ENCODE assay signal across 10 mouse cellular contexts in genomic region chr19:6397582-6398249, GRCm38 (mm10). TPM values are rescaled to one million over a fixed set of nuclear protein-coding genes. Genes with fewer than 3 reads are reported as not detected.
DNase-seq lines count a peak whose midpoint lies in the region; ATAC-seq and TF ChIP-seq lines count a peak whose summit lies in the region.
"Had no signal": no experiment of that assay in that cellular context is flagged by ENCODE, and none has a peak within 500 bp of the region (broad histone marks: within the 10 kb centered on the region; RNA-seq: fewer than 3 reads in every experiment).

No protein-coding gene starts in this region.

- 84% methylated on average over 22 of the region's 22 CpGs for WGBS in heart, embryonic 12.5 days
- 75% methylated on average over 22 of the region's 22 CpGs for WGBS in liver, embryonic 13.5 days (ENCODE audit: insufficient replicate concordance)
- WGBS in liver, embryonic 11.5 days, result 82% methylated on average over 22 of the region's 22 CpGs
- WGBS in hindbrain, postnatal 0 days, result 83% methylated on average over 22 of the region's 22 CpGs
- WGBS in stomach, embryonic 15.5 days, result 85% methylated on average over 22 of the region's 22 CpGs

- no peak for ATAC-seq in heart, embryonic 12.5 days (ENCODE audit: insufficient number of reproducible peaks, low FRiP score)
- ATAC-seq in liver, embryonic 13.5 days (ENCODE audit: low read depth), result no peak
- no peak for ATAC-seq in liver, embryonic 11.5 days (replicated peaks; ENCODE audit: low FRiP score)
- ATAC-seq in hindbrain, postnatal 0 days, result no peak
- no peak for ATAC-seq in stomach, embryonic 15.5 days (ENCODE audit: insufficient read depth, low FRiP score, low read depth)

- H3K9me3 ChIP-seq in heart, embryonic 12.5 days (replicated peaks), result no peaks in the 10 kb centered on the region
- no peaks in the 10 kb centered on the region for H3K9me3 ChIP-seq in liver, embryonic 13.5 days (replicated peaks)
- no peaks in the 10 kb centered on the region for H3K9me3 ChIP-seq in liver, embryonic 11.5 days (ENCODE audit: control insufficient read depth, low read length)
- no peaks in the 10 kb centered on the region for H3K9me3 ChIP-seq in hindbrain, postnatal 0 days (ENCODE audit: low read length)
- no peaks in the 10 kb centered on the region for H3K9me3 ChIP-seq in stomach, embryonic 15.5 days
- H3K9me3 ChIP-seq: megakaryocyte, embryonic 14.5 days had no signal

- H3K27ac ChIP-seq in heart, embryonic 12.5 days (ENCODE audit: poor library complexity, severe bottlenecking), result peak overlapping the region; percentile 37; the same call in 1 of the 2 replicates
- peak overlapping the region; percentile 0; the same call in 1 of the 2 replicates for H3K27ac ChIP-seq in liver, embryonic 13.5 days
- no peak overlapping the region for H3K27ac ChIP-seq in liver, embryonic 11.5 days (ENCODE audit: low read depth, low read length)
- peak overlapping the region; percentile 89; the same call in 1 of the 2 replicates for H3K27ac ChIP-seq in hindbrain, postnatal 0 days
- H3K27ac ChIP-seq in stomach, embryonic 15.5 days, result no peak overlapping the region

- no peak overlapping the region for H3K4me3 ChIP-seq in heart, embryonic 12.5 days
- H3K4me3 ChIP-seq in liver, embryonic 13.5 days (replicated peaks), result no peak overlapping the region
- no peak overlapping the region for H3K4me3 ChIP-seq in liver, embryonic 11.5 days (ENCODE audit: low read depth, low read length)
- H3K4me3 ChIP-seq in hindbrain, postnatal 0 days (ENCODE audit: low read length), result no peak overlapping the region
- no peak overlapping the region for H3K4me3 ChIP-seq in stomach, embryonic 15.5 days (replicated peaks)

- no peaks in the 10 kb centered on the region; the same call in 1 of the 2 replicates for H3K27me3 ChIP-seq in heart, embryonic 12.5 days (replicated peaks)
- peaks cover 60% of the 10 kb centered on the region for H3K27me3 ChIP-seq in liver, embryonic 13.5 days
- H3K27me3 ChIP-seq in liver, embryonic 11.5 days (replicated peaks; ENCODE audit: control insufficient read depth, insufficient read depth, low read length), result peaks cover 18% of the 10 kb centered on the region
- H3K27me3 ChIP-seq in hindbrain, postnatal 0 days (ENCODE audit: insufficient read depth, low read length), result no peaks in the 10 kb centered on the region
- peaks cover 16% of the 10 kb centered on the region for H3K27me3 ChIP-seq in stomach, embryonic 15.5 days (replicated peaks)
- H3K27me3 ChIP-seq: CH12.LX had no signal

- no peak for TF ChIP-seq CTCF in hindbrain, postnatal 0 days (IDR thresholded peaks at IDR 0.05; ENCODE audit: low read depth)

- 0 out of 2 replicates have a peak overlapping the region, but pooled peaks have one; percentile 99 for H3K4me2 ChIP-seq in heart, embryonic 12.5 days
- H3K4me2 ChIP-seq in liver, embryonic 13.5 days, result no peak overlapping the region
- H3K4me2 ChIP-seq in liver, embryonic 11.5 days, result no peak overlapping the region
- H3K4me2 ChIP-seq in hindbrain, postnatal 0 days (ENCODE audit: low read depth, low read length), result peak overlapping the region; percentile 100
- H3K4me2 ChIP-seq in stomach, embryonic 15.5 days, result peak overlapping the region; percentile 98; the same call in 1 of the 2 replicates

- H3K4me1 ChIP-seq in heart, embryonic 12.5 days (replicated peaks), result peaks cover 44% of the 10 kb centered on the region
- H3K4me1 ChIP-seq in liver, embryonic 13.5 days (replicated peaks), result peaks cover 43% of the 10 kb centered on the region
- H3K4me1 ChIP-seq in liver, embryonic 11.5 days (replicated peaks; ENCODE audit: control insufficient read depth, insufficient read depth, low read length), result peaks cover 33% of the 10 kb centered on the region
- H3K4me1 ChIP-seq in hindbrain, postnatal 0 days (ENCODE audit: insufficient read depth, low read length), result peaks cover 4% of the 10 kb centered on the region; the same call in 1 of the 2 replicates
- peaks cover 36% of the 10 kb centered on the region for H3K4me1 ChIP-seq in stomach, embryonic 15.5 days

- no peak overlapping the region for H3K9ac ChIP-seq in heart, embryonic 12.5 days
- no peak overlapping the region for H3K9ac ChIP-seq in liver, embryonic 13.5 days
- H3K9ac ChIP-seq in liver, embryonic 11.5 days (ENCODE audit: low read depth, low read length), result no peak overlapping the region
- no peak overlapping the region; the same call in 1 of the 2 replicates for H3K9ac ChIP-seq in hindbrain, postnatal 0 days (replicated peaks; ENCODE audit: low read length)
- H3K9ac ChIP-seq in stomach, embryonic 15.5 days, result no peak overlapping the region

- no peak for DNase-seq in heart, adult 18-20 months
- DNase-seq in liver, embryonic 13.5 days, result no peak
- no peak for DNase-seq in liver, embryonic 11.5 days (ENCODE audit: low spot score)
- no peak for DNase-seq in hindbrain, postnatal 0 days (ENCODE audit: low spot score)
- no peak for DNase-seq in urinary bladder, postnatal 14 days (ENCODE audit: low spot score)
- DNase-seq in frontal cortex, postnatal 14 days (ENCODE audit: low spot score in 2 of 2), result no peak

- peaks cover 23% of the 10 kb centered on the region for H3K36me3 ChIP-seq in heart, embryonic 12.5 days
- no peaks in the 10 kb centered on the region for H3K36me3 ChIP-seq in liver, embryonic 13.5 days
- 0 out of 2 replicates have a peak, but pooled peaks cover 2% of the 10 kb centered on the region for H3K36me3 ChIP-seq in liver, embryonic 11.5 days (ENCODE audit: control insufficient read depth, insufficient read depth, low read length)
- H3K36me3 ChIP-seq in hindbrain, postnatal 0 days (ENCODE audit: insufficient read depth, low read length), result no peaks in the 10 kb centered on the region
- no peaks in the 10 kb centered on the region for H3K36me3 ChIP-seq in stomach, embryonic 15.5 days

RNA-seq across cellular contexts. Expression of gene Rasgrp2, which starts 1.4 kb away (rescaled TPM):
- polyA plus RNA-seq in heart, embryonic 12.5 days (2016; fragmentation: Nextera tagmentation; extraction: Ambion mirVana), result 43.8 and 45.8 TPM in 2 replicates
- 10 to 100 TPM; 37.7 to 53.4 TPM for total RNA-seq in heart, adult 18-20 months (2021)
- polyA plus RNA-seq in liver, embryonic 13.5 days (2015; fragmentation: Nextera tagmentation; extraction: Ambion mirVana), result 77.2 and 85.3 TPM in 2 replicates
- 97.6 and 105 TPM in 2 replicates for polyA plus RNA-seq in liver, embryonic 11.5 days (2014; fragmentation: Nextera tagmentation; extraction: Ambion mirVana)
- total RNA-seq in hindbrain, postnatal 0 days (2014; rRNA removed), result 250 and 283 TPM in 2 replicates
- 230 and 252 TPM in 2 replicates for polyA plus RNA-seq in hindbrain, postnatal 0 days (2015; fragmentation: Nextera tagmentation; extraction: Ambion mirVana)
- polyA plus RNA-seq in stomach, embryonic 15.5 days (2015; fragmentation: Nextera tagmentation; extraction: Ambion mirVana), result 55.8 and 57.6 TPM in 2 replicates

RNA-seq across cellular contexts. Expression of gene Pygm, which starts 13.5 kb away (rescaled TPM):
- 224 and 234 TPM in 2 replicates for polyA plus RNA-seq in heart, embryonic 12.5 days (2016; fragmentation: Nextera tagmentation; extraction: Ambion mirVana)
- total RNA-seq in heart, adult 18-20 months (2021), result 1,000 to 10,000 TPM; 1,224 to 1,269 TPM
- 2.7 and 2.9 TPM in 2 replicates for polyA plus RNA-seq in liver, embryonic 13.5 days (2015; fragmentation: Nextera tagmentation; extraction: Ambion mirVana)
- polyA plus RNA-seq in liver, embryonic 11.5 days (2014; fragmentation: Nextera tagmentation; extraction: Ambion mirVana), result 1.4 and 4.3 TPM in 2 replicates
- 11.9 and 18.3 TPM in 2 replicates for total RNA-seq in hindbrain, postnatal 0 days (2014; rRNA removed)
- 10.4 and 12.6 TPM in 2 replicates for polyA plus RNA-seq in hindbrain, postnatal 0 days (2015; fragmentation: Nextera tagmentation; extraction: Ambion mirVana)
- polyA plus RNA-seq in stomach, embryonic 15.5 days (2015; fragmentation: Nextera tagmentation; extraction: Ambion mirVana), result 10.3 and 12.8 TPM in 2 replicates

RNA-seq across cellular contexts. Expression of gene Nrxn2, which starts 20.8 kb away (rescaled TPM):
- 0.26 and 0.52 TPM in 2 replicates for polyA plus RNA-seq in heart, embryonic 12.5 days (2016; fragmentation: Nextera tagmentation; extraction: Ambion mirVana)
- total RNA-seq in heart, adult 18-20 months (2021), result 1 to 10 TPM; 4.3 to 4.8 TPM
- polyA plus RNA-seq in liver, embryonic 13.5 days (2015; fragmentation: Nextera tagmentation; extraction: Ambion mirVana), result 0.48 and 0.54 TPM in 2 replicates
- 1.1 and 1.6 TPM in 2 replicates for polyA plus RNA-seq in liver, embryonic 11.5 days (2014; fragmentation: Nextera tagmentation; extraction: Ambion mirVana)
- 355 and 426 TPM in 2 replicates for total RNA-seq in hindbrain, postnatal 0 days (2014; rRNA removed)
- polyA plus RNA-seq in hindbrain, postnatal 0 days (2015; fragmentation: Nextera tagmentation; extraction: Ambion mirVana), result 54.4 and 60.4 TPM in 2 replicates
- 1.4 and 2.7 TPM in 2 replicates for polyA plus RNA-seq in stomach, embryonic 15.5 days (2015; fragmentation: Nextera tagmentation; extraction: Ambion mirVana)

RNA-seq across cellular contexts. Expression of gene Sf1, which starts 34.2 kb away (rescaled TPM):
- polyA plus RNA-seq in heart, embryonic 12.5 days (2016; fragmentation: Nextera tagmentation; extraction: Ambion mirVana), result 127 and 130 TPM in 2 replicates
- total RNA-seq in heart, adult 18-20 months (2021), result 10 to 100 TPM; 66.5 to 94.7 TPM
- polyA plus RNA-seq in liver, embryonic 13.5 days (2015; fragmentation: Nextera tagmentation; extraction: Ambion mirVana), result 68.4 and 92.3 TPM in 2 replicates
- polyA plus RNA-seq in liver, embryonic 11.5 days (2014; fragmentation: Nextera tagmentation; extraction: Ambion mirVana), result 194 and 203 TPM in 2 replicates
- 89.0 and 89.4 TPM in 2 replicates for total RNA-seq in hindbrain, postnatal 0 days (2014; rRNA removed)
- polyA plus RNA-seq in hindbrain, postnatal 0 days (2015; fragmentation: Nextera tagmentation; extraction: Ambion mirVana), result 80.2 and 84.9 TPM in 2 replicates
- 104 and 127 TPM in 2 replicates for polyA plus RNA-seq in stomach, embryonic 15.5 days (2015; fragmentation: Nextera tagmentation; extraction: Ambion mirVana)

RNA-seq across cellular contexts. Expression of gene Map4k2, which starts 56.8 kb away (rescaled TPM):
- 14.1 and 15.7 TPM in 2 replicates for polyA plus RNA-seq in heart, embryonic 12.5 days (2016; fragmentation: Nextera tagmentation; extraction: Ambion mirVana)
- 10 to 100 TPM; 30.7 to 43.0 TPM for total RNA-seq in heart, adult 18-20 months (2021)
- polyA plus RNA-seq in liver, embryonic 13.5 days (2015; fragmentation: Nextera tagmentation; extraction: Ambion mirVana), result 4.5 and 5.8 TPM in 2 replicates
- 12.9 and 14.2 TPM in 2 replicates for polyA plus RNA-seq in liver, embryonic 11.5 days (2014; fragmentation: Nextera tagmentation; extraction: Ambion mirVana)
- total RNA-seq in hindbrain, postnatal 0 days (2014; rRNA removed), result 102 TPM in 2 replicates
- polyA plus RNA-seq in hindbrain, postnatal 0 days (2015; fragmentation: Nextera tagmentation; extraction: Ambion mirVana), result 18.6 and 21.4 TPM in 2 replicates
- polyA plus RNA-seq in stomach, embryonic 15.5 days (2015; fragmentation: Nextera tagmentation; extraction: Ambion mirVana), result 11.4 and 13.8 TPM in 2 replicates

Comparison
In these comparisons a context has a peak if more than half of its experiments do, and no peak if none do; other contexts are left out.
1. H3K27ac ChIP-seq: peak in heart, embryonic 12.5 days (single experiment), liver, embryonic 13.5 days (single experiment) and hindbrain, postnatal 0 days (single experiment); none in liver, embryonic 11.5 days (single experiment) and stomach, embryonic 15.5 days (single experiment).
2. H3K4me2 ChIP-seq: peak in heart, embryonic 12.5 days (single experiment), hindbrain, postnatal 0 days (single experiment) and stomach, embryonic 15.5 days (single experiment); none in liver, embryonic 13.5 days (single experiment) and liver, embryonic 11.5 days (single experiment).
3. RNA of gene Pygm, which starts 13.5 kb away (polyA plus RNA-seq): 224 to 234 TPM in heart, embryonic 12.5 days; 10.4 to 12.6 TPM in hindbrain, postnatal 0 days, 10.3 to 12.8 TPM in stomach, embryonic 15.5 days, 1.4 to 4.3 TPM in liver, embryonic 11.5 days and 2.7 to 2.9 TPM in liver, embryonic 13.5 days; every median in the first group is over 10 times any median in the second.
4. RNA of gene Nrxn2, which starts 20.8 kb away (polyA plus RNA-seq): 54.4 to 60.4 TPM in hindbrain, postnatal 0 days; 1.1 to 1.6 TPM in liver, embryonic 11.5 days, 1.4 to 2.7 TPM in stomach, embryonic 15.5 days, 0.48 to 0.54 TPM in liver, embryonic 13.5 days and 0.26 to 0.52 TPM in heart, embryonic 12.5 days; every median in the first group is over 10 times any median in the second.